Mouse (Mus musculus) bone marrow, adult 2 months (tissue): Measurements from ENCODE around the gene Gdpd1. TPM values are rescaled to one million over a fixed set of nuclear protein-coding genes. Genes with fewer than 3 reads are reported as not detected.
A peak's percentile ranks its signal among the peaks of the same experiment; 100 is the strongest.
"Not testable (repeated sequence)": the region's sequence is repeated elsewhere in the genome, so short reads cannot be mapped to it uniquely, and the experiment has no call there.

Experiments used
- H3K27ac ChIP-seq: fragments of 200-500 bp; 2 replicates; pipeline ENCODE4 v1.5.1; 2012; ENCODE audit warnings: low read depth, mild to moderate bottlenecking, control low read depth, inconsistent platforms, low read length; ENCODE audit not compliant: control insufficient read depth, poor library complexity, insufficient read depth
- H3K4me1 ChIP-seq: fragments of 200-500 bp; 2 replicates; pipeline ENCODE4 v1.6.1; 2011; ENCODE audit warnings: low read length; ENCODE audit not compliant: control insufficient read depth, insufficient read depth
- H3K4me3 ChIP-seq: fragments of 200-500 bp; replicated peaks from 2 replicates; pipeline ENCODE3; 2011; ENCODE audit warnings: mild to moderate bottlenecking, low read depth, low read length, control low read depth; ENCODE audit not compliant: control insufficient read depth
- CTCF ChIP-seq: fragments of 200-500 bp; IDR thresholded peaks from 2 replicates; pipeline ENCODE4 v1.5.1; 2011; ENCODE audit warnings: low read length, control low read depth; ENCODE audit not compliant: control insufficient read depth, insufficient read depth
- POLR2A ChIP-seq: fragments of 200-500 bp; IDR thresholded peaks from 2 replicates; pipeline ENCODE4 v1.6.1; 2011; ENCODE audit warnings: low read depth, mild to moderate bottlenecking, control low read depth, low read length, borderline replicate concordance; ENCODE audit not compliant: control insufficient read depth
- WGBS: fragments of 180-500 bp; shearing (Covaris S2); methylation state at CpG from one replicate; pipeline ENCODE4 v1.1.7; 2018; 5-methylcytosine and 5-hydroxymethylcytosine counted together
- polyA plus RNA-seq: library from polyadenylated mRNA; stranded (reverse); fragments of >200 nt; gene quantifications from 2 replicates; pipeline ENCODE4 v1.2.4, GENCODE M21; 2011; ENCODE audit warnings: low replicate concordance; ENCODE audit not compliant: missing spikeins, insufficient read depth, insufficient read length

Gdpd1 gene
- polyA plus RNA-seq, 1 experiment = 2.8 TPM

DNA sequence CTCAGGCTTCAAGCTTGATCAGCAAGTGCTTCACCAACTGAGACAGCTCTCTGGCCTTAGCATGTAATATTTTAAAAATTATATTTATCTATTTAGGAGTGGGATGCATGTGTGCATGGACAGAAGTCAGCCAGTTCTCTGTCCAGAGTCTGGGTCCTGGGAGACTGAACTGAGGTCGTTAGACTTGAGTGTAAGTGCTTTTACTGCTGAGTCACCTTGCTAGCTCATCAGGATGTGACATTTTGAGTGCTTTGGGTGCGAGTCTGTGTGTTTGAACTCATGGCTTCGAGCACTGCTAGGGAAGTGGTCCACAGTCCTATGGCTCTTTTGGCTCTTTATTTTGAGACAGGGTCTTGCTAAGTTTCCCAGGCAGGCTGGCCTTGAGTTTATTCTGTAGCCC is 30.8 kb downstream of the Gdpd1 start:
- Histone ChIP-seq H3K4me1 (no peaks in the 10 kb centered on the region), H3K4me3 (no peak overlapping the region), H3K27ac (no peak overlapping the region)
- whole genome bisulfite sequencing = 67% methylated on average over 3 of the region's 3 CpGs
- no peak for TF ChIP-seq POLR2A
- no peak for TF ChIP-seq CTCF

DNA sequence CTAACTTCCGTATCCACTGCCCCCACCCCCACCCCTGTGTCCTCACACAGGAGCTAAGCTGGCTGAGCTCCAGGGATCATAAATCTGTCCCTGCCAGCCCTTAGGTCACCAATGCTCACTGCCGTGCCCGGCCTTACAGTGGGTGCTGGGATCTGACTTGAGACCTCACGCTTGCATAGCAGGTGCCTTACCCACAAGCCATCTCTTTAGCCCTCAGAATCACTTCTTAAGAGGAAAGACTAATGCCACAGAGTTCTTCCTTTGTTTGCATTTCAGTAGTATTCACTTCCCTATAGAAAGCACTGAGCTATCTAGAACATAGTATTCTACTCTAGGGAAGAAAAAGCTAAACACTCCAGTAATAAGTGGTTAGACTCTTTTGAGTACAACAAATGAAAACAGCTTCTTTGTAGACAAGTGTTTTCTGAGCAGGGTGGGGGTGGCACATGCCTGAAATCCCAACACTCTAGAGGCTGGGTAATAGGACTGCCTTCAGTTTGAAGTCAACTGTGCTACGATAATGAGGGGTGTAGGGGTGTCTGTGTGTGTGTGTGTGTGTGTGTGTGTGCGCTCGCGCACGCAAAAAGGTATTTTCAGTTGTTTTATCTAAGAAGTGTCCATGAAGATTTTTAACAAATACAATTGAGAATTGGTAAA is 34.4 kb downstream of the Gdpd1 start:
- TF ChIP-seq CTCF (no peak), POLR2A (no peak)
- no peak overlapping the region for H3K4me3 ChIP-seq
- 57% methylated on average over 9 of the region's 9 CpGs for WGBS
- H3K27ac ChIP-seq = no peak overlapping the region
- no peaks in the 10 kb centered on the region for H3K4me1 ChIP-seq

DNA sequence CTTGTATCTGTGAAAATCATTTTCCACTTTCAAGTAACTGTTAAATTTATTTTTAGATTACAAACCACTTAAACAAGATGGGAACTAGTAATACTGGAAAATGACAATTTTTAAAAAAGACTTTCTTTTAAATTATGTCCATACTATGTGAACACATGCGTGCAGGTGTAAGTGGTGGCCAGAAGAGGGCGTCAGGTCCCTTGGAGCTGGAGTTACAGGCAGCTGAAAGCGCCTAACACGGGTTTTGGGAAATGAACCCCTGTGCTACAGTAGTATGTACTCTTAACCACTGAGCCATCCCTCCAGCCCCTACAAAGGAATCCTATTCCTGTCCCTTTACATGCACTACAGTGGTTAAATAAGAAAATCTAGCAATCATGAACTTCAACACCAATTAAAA is 37.7 kb downstream of the Gdpd1 start:
- Histone ChIP-seq H3K27ac (no peak overlapping the region), H3K4me3 (no peak overlapping the region), H3K4me1 (no peaks in the 10 kb centered on the region; the same call in 1 of the 2 replicates)
- TF ChIP-seq CTCF (peak; percentile 34; the same call in 1 of the 2 replicates), POLR2A (no peak)
- WGBS = 72% methylated on average over 4 of the region's 4 CpGs

- H3K27ac ChIP-seq = no peak overlapping the region
- 84% methylated on average over 3 of the region's 3 CpGs for WGBS
- H3K4me1 ChIP-seq = no peaks in the 10 kb centered on the region; the same call in 1 of the 2 replicates
- no peak overlapping the region for H3K4me3 ChIP-seq
- no peak for TF ChIP-seq CTCF
- TF ChIP-seq POLR2A = no peak
Measured at GRCm38 (mm10) chr11:87028212-87028611, 45.6 kb downstream of the Gdpd1 start.

DNA sequence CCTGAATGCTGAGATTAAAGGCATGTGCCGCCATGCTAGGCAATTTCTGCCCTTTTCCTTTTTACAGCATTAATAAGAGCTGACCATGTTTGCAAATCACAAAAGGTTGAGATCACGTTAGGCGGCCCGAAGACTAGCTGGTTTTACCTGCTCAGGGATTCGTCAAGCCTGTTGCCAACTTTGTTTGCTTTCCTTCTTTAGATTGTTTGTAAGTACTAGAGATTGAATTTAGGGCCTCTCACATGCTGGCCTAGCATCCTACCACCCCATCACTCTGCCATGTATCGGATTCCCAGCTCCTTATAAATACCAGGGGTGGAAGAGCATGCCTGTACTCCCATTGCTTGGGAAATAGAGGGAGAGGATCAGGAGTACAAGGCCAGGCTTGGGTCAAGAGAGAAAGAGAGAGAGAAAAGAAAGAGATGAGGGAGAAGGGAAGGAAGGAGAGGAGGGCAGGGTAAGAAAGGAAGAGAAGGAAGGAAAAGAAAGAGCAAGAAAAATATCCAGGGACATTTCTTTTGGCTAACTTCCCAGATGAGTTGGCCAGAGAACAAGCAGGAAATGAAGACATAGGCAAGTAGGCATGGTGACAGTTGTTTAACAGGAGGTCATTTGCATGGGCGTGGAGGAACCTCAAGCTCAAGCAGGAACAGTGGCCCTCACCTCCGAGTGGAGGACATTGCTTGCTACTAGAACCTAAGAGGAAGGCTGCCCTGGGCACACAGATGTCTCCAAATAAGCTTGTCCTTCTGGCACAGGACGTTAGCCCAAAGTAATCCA is 47.6 kb downstream of the Gdpd1 start:
- Histone ChIP-seq H3K4me1 (no peaks in the 10 kb centered on the region; the same call in 1 of the 2 replicates), H3K27ac (no peak overlapping the region), H3K4me3 (no peak overlapping the region)
- WGBS = 59% methylated on average over 9 of the region's 9 CpGs
- TF ChIP-seq POLR2A = no peak
- no peak for TF ChIP-seq CTCF

- no peak overlapping the region for H3K27ac ChIP-seq
- H3K4me3 ChIP-seq = no peak overlapping the region
- H3K4me1 ChIP-seq = no peaks in the 10 kb centered on the region; the same call in 1 of the 2 replicates
- TF ChIP-seq CTCF (no peak), POLR2A (no peak)
- 48% methylated on average over 3 of the region's 3 CpGs for WGBS
Measured at GRCm38 (mm10) chr11:87025351-87025750, 48.5 kb downstream of the Gdpd1 start.

GRCm38 (mm10) chr11:87023240-87023639 is 50.6 kb downstream of the Gdpd1 start:
- not testable (repeated sequence) for H3K4me3 ChIP-seq
- WGBS = 84% methylated on average over 8 of the region's 8 CpGs

GRCm38 (mm10) chr11:87022765-87023164 is 51.1 kb downstream of the Gdpd1 start:
- WGBS = 52% methylated on average over 4 of the region's 4 CpGs
- no peak for TF ChIP-seq CTCF
- no peak for TF ChIP-seq POLR2A
- H3K4me3 ChIP-seq = no peak overlapping the region
- H3K4me1 ChIP-seq = no peaks in the 10 kb centered on the region; the same call in 1 of the 2 replicates
- no peak overlapping the region for H3K27ac ChIP-seq

More at GRCm38 (mm10) chr11:87023240-87023639, 50.6 kb downstream of the Gdpd1 start:
- not testable (repeated sequence) for H3K27ac ChIP-seq, H3K4me1 ChIP-seq
